Mouse (Mus musculus): ENCODE data around the gene Rabgap1l.

DNA sequence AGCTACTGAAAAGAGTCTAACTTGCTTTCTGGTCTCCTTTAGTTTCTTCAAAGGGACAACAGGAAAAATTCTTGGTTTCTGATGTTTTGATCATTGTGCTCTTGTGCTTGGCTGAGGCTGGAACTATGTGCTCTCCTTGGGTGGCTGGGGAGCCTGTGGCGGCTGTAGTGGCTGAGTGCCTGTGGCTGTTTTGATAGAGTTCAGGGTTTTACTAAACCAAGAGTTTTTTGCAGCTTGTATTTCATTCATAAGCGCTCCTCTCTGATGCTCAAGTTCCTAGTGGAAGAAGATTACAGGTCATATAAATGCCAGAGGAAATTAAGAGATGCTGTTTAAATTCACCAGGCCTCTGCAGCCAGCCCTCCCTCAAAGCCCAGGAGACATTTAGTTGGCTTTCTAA is 568.9 kb downstream of the Rabgap1l start:
- TF ChIP-seq CTCF (IDR thresholded peaks at IDR 0.05; ENCODE audit: low read depth, low read length) (no peak), EP300 (IDR thresholded peaks at IDR 0.05; ENCODE audit: insufficient read depth, low read depth, low read length) (no peak), POLR2A (IDR thresholded peaks at IDR 0.05; ENCODE audit: insufficient read depth, low read length) (no peak)
